Mouse (Mus musculus): ENCODE measurements around the gene Acox1.
A peak's percentile ranks its signal among the peaks of the same experiment; 100 is the strongest.

Gene Acox1

GRCm38 (mm10) chr11:116212847-116213246 lies 14.0 kb upstream of the Acox1 start:
- DNase-seq (ENCODE audit: inconsistent age in 2 of 2, low spot score in 1 of 2), result no peak

- no peak for DNase-seq (ENCODE audit: inconsistent age in 2 of 2, low spot score in 1 of 2)
Observed at GRCm38 (mm10) chr11:116210696-116211095, 11.9 kb upstream of the Acox1 start.

DNA sequence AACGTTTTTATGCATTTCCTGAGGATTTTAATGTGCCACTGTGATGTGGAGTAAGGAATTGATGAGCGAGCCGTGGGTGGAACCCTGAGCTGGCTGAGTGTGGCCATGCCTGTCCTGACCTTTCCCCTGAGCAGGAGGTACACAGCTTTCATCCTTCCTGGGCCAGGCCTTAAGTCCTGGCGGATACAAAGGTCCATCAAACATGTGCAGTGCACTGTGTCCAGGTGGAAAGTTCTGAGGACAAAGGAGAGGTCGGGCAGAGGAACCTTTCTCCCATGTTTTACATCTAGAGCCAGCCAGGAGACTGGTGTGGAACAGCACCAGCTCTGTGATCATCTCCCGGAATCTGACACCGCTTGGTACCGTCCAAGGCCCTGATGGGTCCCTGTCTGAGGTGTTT lies 10.4 kb upstream of the Acox1 start:
- DNase-seq (ENCODE audit: inconsistent age in 2 of 2, low spot score in 1 of 2), result no peak

DNA sequence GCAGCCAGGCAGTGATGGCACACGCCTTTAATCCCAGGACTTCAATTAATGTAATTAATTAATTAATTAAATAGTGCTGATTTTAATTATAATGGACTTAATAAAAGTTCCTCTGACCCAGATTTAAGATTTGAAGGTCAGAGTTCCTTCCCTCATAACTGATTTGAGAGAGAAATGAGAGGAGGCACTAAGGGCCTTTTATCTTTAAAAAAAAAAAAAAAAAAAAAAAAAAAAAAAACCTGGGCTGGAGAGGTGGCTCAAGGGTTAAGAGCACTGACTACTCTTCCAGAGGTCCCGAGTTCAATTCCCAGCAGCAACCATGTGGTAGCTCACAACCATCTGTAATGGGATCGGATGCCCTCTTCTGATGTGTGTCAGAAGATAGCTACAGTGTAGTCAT lies 9.8 kb upstream of the Acox1 start:
- DNase-seq (ENCODE audit: inconsistent age in 2 of 2, low spot score in 1 of 2), result no peak

DNA sequence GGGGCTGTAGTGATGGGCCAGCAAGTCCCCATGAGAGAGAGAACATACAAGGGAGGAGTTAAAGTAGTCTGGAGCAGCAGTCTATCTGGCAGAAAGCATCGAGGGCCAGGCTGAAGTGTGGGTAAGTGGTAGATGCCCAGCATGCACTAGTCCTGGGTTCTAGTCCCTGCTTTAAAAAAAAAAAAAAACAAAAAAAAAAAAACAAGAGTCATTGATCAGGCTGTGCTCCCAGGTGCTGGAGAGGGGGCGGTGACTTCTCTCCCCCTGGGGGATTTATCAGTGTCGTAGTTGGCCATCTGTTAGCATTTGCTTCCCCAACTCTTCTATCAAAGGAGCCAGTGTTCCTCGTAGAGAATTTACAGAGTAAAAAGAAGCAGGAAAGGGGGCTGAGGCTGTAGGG lies 7.8 kb upstream of the Acox1 start:
- DNase-seq (ENCODE audit: inconsistent age in 2 of 2, low spot score in 1 of 2), result no peak

GRCm38 (mm10) chr11:116203150-116203549 lies 4.3 kb upstream of the Acox1 start:
- DNase-seq (ENCODE audit: inconsistent age in 2 of 2, low spot score in 1 of 2), result no peak

- DNase-seq (ENCODE audit: inconsistent age in 2 of 2, low spot score in 1 of 2), result no peak
Observed at GRCm38 (mm10) chr11:116201151-116201550, 2.3 kb upstream of the Acox1 start.

DNA sequence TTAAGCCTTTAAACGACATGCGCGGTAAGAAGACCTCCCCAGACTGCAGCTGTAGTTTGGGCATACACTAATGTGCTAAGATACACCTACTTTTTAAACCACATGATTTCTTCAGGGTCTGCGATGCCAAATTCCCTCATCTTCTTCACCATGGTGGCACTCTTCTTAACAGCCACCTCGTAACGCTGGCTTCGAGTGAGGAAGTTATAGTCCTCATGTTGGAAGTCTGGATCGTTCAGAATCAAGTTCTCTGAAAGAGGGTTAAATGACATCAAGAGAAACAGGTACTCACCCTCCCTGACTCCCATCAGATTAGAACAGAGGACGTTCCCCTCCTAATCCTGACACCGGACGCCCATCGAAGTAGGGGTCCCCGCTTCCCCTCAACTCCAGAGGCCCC lies 713 bp downstream of the Acox1 start:
- no peak for DNase-seq (ENCODE audit: inconsistent age in 2 of 2, low spot score in 1 of 2)

- DNase-seq (ENCODE audit: inconsistent age in 2 of 2, low spot score in 1 of 2), result peak in 1 of 2 experiments; percentile 53
Observed at GRCm38 (mm10) chr11:116197584-116197906, 1.3 kb downstream of the Acox1 start.

- peak in 1 of 2 experiments; percentile 30 for DNase-seq (ENCODE audit: inconsistent age in 2 of 2, low spot score in 1 of 2)
Observed at GRCm38 (mm10) chr11:116196866-116197583, 1.8 kb downstream of the Acox1 start.

GRCm38 (mm10) chr11:116196336-116196735 lies 2.5 kb downstream of the Acox1 start:
- DNase-seq (ENCODE audit: inconsistent age in 2 of 2, low spot score in 1 of 2), result no peak

GRCm38 (mm10) chr11:116195252-116195651 lies 3.6 kb downstream of the Acox1 start:
- peak in 1 of 2 experiments; percentile 29 for DNase-seq (ENCODE audit: inconsistent age in 2 of 2, low spot score in 1 of 2)

GRCm38 (mm10) chr11:116194619-116195018 lies 4.2 kb downstream of the Acox1 start:
- no peak for DNase-seq (ENCODE audit: inconsistent age in 2 of 2, low spot score in 1 of 2)

DNA sequence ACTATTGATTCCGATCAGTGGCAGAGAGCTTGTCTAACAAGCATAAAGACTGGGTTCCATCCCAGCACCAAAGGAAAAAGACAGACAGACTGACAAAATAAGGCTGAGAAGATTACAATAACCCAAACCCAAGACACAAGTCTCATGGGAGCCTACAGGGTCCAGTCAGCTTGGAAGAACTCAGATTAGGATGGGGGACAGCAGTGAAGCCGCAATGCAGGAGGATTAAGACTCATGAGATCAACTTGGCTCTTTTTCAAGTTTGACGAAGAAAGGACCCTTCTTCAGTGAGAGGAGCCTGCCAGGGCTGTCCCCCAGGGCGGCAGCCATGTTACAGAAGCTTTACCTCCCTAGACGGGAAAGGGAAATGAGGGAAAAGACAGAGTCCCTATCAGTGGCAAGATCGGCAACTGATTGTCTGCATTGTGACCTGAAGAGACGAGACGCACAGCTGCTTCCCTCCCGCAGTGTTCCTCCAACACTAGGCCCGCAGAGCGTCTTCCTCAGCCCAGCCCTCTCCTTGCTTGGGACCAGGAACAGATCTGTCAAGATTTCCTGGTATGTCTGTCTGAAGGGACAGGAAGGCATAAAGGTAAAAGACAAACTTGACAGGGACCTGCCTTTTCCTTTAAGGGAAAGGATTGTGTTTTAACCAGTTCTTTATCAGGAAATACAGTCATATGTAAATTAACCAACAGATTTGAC lies 11.5 kb downstream of the Acox1 start:
- DNase-seq (ENCODE audit: inconsistent age in 2 of 2, low spot score in 1 of 2), result no peak

- DNase-seq (ENCODE audit: inconsistent age in 2 of 2, low spot score in 1 of 2), result no peak
Observed at GRCm38 (mm10) chr11:116186360-116186759, 12.5 kb downstream of the Acox1 start.

GRCm38 (mm10) chr11:116185836-116186235 lies 13.0 kb downstream of the Acox1 start:
- DNase-seq (ENCODE audit: inconsistent age in 2 of 2, low spot score in 1 of 2), result peak in 1 of 2 experiments; percentile 43

DNA sequence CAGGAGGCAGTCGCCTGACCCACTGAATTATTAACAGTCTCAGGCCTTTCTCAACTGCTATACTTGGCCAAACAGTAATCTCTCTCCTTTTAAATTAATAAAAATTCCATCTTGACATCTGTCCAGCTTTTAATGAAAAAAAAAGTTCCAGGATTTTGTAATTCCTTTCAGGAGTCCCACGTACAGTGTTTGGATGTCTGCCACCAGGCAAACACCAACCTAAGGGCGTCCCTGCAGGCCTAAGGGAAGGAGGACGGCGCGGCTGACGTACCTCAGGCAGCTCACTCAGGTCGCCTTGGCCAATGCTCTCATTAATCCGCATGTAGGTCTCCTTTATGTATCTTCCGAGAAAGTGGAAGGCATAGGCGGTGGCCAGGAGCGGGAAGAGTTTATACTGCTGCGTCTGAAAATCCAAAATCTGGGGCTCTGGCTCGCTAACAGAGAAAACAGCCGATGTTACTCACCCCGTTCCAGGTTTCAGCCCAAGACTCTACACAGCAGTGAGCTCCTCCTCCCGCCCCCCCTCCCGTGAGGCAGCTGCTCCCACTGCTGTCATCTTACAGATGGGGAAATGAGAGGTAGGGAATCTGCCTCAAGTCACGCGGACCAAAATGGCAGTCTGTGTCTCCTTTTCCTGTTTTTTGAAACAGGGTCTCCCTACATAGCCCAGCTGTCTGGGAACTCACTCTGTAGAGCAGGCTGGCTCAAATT lies 20.3 kb downstream of the Acox1 start:
- no peak for DNase-seq (ENCODE audit: inconsistent age in 2 of 2, low spot score in 1 of 2)

GRCm38 (mm10) chr11:116176010-116176409 lies 22.8 kb downstream of the Acox1 start:
- peak in 1 of 2 experiments; percentile 78 for DNase-seq (ENCODE audit: inconsistent age in 2 of 2, low spot score in 1 of 2)

- DNase-seq (ENCODE audit: inconsistent age in 2 of 2, low spot score in 1 of 2), result peak in 1 of 2 experiments; percentile 84
Observed at GRCm38 (mm10) chr11:116174775-116175448, 23.9 kb downstream of the Acox1 start.

GRCm38 (mm10) chr11:116171959-116172358 lies 26.9 kb downstream of the Acox1 start:
- DNase-seq (ENCODE audit: inconsistent age in 2 of 2, low spot score in 1 of 2), result peak in 1 of 2 experiments; percentile 52

GRCm38 (mm10) chr11:116170003-116170800 lies 28.6 kb downstream of the Acox1 start:
- DNase-seq (ENCODE audit: inconsistent age in 2 of 2, low spot score in 1 of 2), result no peak
